Mouse (Mus musculus): ENCODE data around the gene Phactr2.

Gene Phactr2

GRCm38 (mm10) chr10:13331405-13332032 lies 142.7 kb downstream of the Phactr2 start:
- no peak for DNase-seq (ENCODE audit: low spot score in 2 of 2)

DNA sequence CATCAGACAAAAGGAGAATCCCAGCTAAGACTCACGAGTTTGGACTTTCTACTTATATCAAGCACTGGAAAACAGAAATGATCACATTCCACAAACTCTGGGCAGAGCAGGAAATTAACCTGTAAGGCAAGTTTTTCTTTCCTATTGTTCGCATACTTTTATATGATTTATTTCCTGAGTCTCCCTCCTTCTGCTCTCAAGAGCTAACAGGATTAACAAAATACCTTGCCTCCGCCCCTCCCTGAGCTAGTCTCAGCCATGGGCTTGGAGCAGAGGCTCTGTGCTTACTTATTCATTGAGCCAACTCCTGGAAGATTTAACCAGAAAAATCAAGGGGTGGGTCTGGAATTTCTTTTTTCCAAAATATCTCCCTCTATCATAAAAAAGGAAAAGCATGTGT lies 145.6 kb downstream of the Phactr2 start:
- no peak for DNase-seq (ENCODE audit: low spot score in 2 of 2)

GRCm38 (mm10) chr10:13326149-13326873 lies 147.9 kb downstream of the Phactr2 start:
- DNase-seq (ENCODE audit: low spot score in 2 of 2) = no peak

- peak; percentile 8 to 27 for DNase-seq (ENCODE audit: low spot score in 2 of 2)
These were observed 150.3 kb downstream of the Phactr2 start for GRCm38 (mm10) chr10:13323806-13324411.

- DNase-seq (ENCODE audit: low spot score in 2 of 2) = no peak
These were observed 150.9 kb downstream of the Phactr2 start for GRCm38 (mm10) chr10:13323139-13323805.

DNA sequence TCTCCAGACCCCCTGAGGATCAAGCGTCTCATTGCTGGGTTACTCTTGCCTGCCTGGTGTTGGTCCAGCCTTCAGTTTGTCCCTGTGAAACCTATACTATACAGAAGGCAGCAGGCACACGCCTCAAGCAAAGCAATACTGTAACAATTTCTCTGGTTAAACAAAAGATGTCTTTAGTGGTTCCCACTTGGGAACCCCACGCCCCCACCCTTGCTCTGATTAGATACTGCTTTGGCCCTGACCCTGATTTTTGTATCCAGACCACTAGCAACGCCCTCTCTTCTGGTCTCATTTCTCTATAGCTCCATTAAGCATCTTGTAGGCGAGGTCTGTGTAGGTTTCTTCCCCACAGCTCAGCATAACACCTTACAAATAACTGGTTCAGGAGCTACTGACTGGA lies 159.2 kb downstream of the Phactr2 start:
- DNase-seq (ENCODE audit: low spot score in 2 of 2) = no peak

- no peak for DNase-seq (ENCODE audit: low spot score in 2 of 2)
These were observed 161.6 kb downstream of the Phactr2 start for GRCm38 (mm10) chr10:13312576-13312975.

GRCm38 (mm10) chr10:13311612-13312011 lies 162.6 kb downstream of the Phactr2 start:
- no peak for DNase-seq (ENCODE audit: low spot score in 2 of 2)

- no peak for DNase-seq (ENCODE audit: low spot score in 2 of 2)
These were observed 164.1 kb downstream of the Phactr2 start for GRCm38 (mm10) chr10:13310075-13310474.

DNA sequence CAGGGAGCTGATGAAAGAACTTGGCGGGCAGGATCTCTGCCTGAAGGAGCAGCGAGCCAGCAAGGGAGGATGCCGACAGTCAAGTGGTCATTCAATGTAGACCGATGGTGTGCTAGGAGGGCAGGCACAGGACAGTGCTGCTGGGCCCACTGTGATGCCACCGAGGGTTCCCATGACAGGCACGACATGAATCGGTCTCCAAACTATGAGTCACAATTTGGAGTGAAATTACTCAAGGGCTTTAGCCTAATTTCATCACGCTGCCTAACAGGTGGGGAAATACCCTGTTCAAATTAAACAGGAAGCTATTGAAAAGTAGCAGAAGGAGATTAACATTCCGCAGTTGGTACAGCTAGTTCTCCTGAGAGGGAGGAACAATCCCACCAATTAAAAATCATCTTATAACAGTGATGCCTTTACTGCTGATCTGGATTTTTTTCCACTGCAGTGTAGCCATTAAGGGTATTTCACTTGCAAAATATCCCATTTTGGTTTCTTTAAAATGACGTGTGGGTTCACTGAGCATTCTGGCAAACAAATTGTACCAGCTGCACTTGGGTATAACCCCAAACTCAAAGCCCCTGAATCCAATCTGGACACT lies 169.5 kb downstream of the Phactr2 start:
- DNase-seq (ENCODE audit: low spot score in 2 of 2) = no peak

- DNase-seq (ENCODE audit: low spot score in 2 of 2) = no peak
These were observed 170.6 kb downstream of the Phactr2 start for GRCm38 (mm10) chr10:13303271-13304265.

GRCm38 (mm10) chr10:13300601-13301000 lies 173.6 kb downstream of the Phactr2 start:
- DNase-seq (ENCODE audit: low spot score in 2 of 2) = no peak

- DNase-seq (ENCODE audit: low spot score in 2 of 2) = no peak
These were observed 174.0 kb downstream of the Phactr2 start for GRCm38 (mm10) chr10:13300196-13300595.

- DNase-seq (ENCODE audit: low spot score in 2 of 2) = no peak
These were observed 179.3 kb downstream of the Phactr2 start for GRCm38 (mm10) chr10:13294886-13295285.

- no peak for DNase-seq (ENCODE audit: low spot score in 2 of 2)
These were observed 182.2 kb downstream of the Phactr2 start for GRCm38 (mm10) chr10:13292026-13292425.

DNA sequence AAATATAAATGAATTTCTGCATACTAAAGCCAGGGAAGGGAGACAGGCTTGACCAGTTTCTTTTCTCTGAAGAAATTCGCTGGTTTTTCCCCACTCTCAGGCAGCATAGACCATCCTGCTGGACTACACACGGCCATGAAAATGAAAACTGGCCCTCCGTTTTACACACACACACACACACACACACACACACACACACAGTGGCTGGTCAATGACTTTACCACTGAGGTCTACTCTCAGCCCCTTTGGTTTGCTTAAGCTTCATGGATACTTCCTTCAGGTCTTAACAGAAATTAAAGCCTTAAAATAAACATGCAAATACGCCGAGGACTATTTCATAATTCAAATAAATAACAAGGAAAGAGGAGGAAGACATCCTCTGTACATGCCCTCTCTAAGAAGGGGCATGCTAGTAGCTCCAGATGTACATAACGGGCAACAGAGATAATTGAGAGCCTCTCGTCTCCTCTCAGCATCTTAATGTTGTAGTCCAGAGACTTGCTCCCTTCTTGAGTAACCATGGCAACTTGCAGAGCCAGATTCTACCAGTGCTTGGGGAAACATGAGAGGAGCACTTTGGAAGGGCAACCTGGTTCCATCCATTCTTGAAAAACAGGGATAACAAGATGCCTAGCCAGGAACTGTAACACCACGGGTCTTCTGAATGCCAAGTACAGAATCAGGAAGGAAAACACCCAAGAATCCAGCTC lies 184.8 kb downstream of the Phactr2 start:
- no peak for DNase-seq (ENCODE audit: low spot score in 2 of 2)

DNA sequence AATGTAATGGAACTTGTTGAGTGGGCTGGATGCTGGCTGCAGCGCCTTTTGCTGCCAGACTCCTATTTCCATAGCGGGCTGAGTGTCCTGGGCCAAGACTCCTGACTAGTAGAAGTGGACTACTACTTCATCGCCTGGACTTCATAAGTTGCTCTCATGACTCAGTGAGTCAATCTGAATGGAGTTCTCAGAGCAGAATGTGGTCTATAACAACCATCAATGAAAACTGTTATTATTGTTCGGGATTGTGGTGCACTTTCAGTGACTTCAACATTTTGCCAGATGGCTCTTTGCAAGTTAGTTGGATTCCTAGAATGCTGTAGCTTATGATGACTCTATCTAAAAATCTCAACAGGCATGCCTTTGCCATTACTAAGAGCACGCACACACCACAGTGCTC lies 185.9 kb downstream of the Phactr2 start:
- no peak for DNase-seq (ENCODE audit: low spot score in 2 of 2)

DNA sequence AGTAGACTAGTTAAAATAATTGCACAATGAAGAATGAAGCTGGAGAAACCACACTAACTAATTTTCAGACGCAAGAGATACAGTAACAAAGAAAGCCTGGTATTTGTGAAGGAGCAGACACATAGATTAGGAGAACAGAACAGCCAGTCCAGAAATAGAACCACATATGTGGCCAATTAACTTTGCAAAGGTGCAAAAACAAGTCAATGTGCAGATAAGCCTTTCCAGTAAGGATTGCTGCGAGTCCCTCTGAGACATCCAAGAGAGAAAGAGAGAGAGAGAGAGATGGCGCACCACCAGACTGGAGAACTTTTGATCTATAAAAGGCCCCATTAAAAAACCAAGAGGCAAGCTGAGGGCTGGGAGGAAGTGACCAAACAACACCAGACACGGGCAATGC lies 190.8 kb downstream of the Phactr2 start:
- no peak for DNase-seq (ENCODE audit: low spot score in 2 of 2)

- no peak for DNase-seq (ENCODE audit: low spot score in 2 of 2)
These were observed 193.8 kb downstream of the Phactr2 start for GRCm38 (mm10) chr10:13280298-13280853.

GRCm38 (mm10) chr10:13276298-13276697 lies 197.9 kb downstream of the Phactr2 start:
- DNase-seq (ENCODE audit: low spot score in 2 of 2) = no peak
